Mouse (Mus musculus): ENCODE results near the gene Myo19. TPM values are rescaled to one million over a fixed set of nuclear protein-coding genes. Genes with fewer than 3 reads are reported as not detected.

Gene Myo19
- total RNA-seq, 2 experiments from 2014 or later: 11.8 to 13.8 TPM

Small RNA genes lying within 50 kb of the gene (microRNA-seq; reads per million reads assigned to microRNA genes)
- gene Gm23564: not detected

Other genes with a start within 250 kb of the Myo19 start
- 10 to 100 TPM; 18.1 to 21.7 TPM for gene Mrm1, start 60.6 kb upstream of the Myo19 start, total RNA-seq (2021)
- 1 to 10 TPM; 6.3 to 7.1 TPM for gene Dhrs11, start 51.2 kb upstream of the Myo19 start, total RNA-seq (2021)
- 10 to 100 TPM; 89.1 to 90.3 TPM for gene Ggnbp2, start 9.3 kb upstream of the Myo19 start, total RNA-seq (2021)
- 1 to 10 TPM; 7.8 to 8.5 TPM for gene Pigw, start 137 bp downstream of the Myo19 start, total RNA-seq (2021)
- gene Znhit3, start 36.2 kb downstream of the Myo19 start, total RNA-seq (2021): 10 to 100 TPM; 28.1 to 31.9 TPM
- gene Car4, start 77.6 kb downstream of the Myo19 start, total RNA-seq (2021): 10 to 100 TPM; 44.2 to 49.6 TPM

Measured in left cerebral cortex, postnatal 10 days (tissue).